Mouse (Mus musculus) mouse embryonic stem cell (cell line): ENCODE measurements around the gene Wdr25.

ENCODE experiments used
- in situ Hi-C, 2 experiments: fragments of 300-500 bp; cut with MboI; formaldehyde crosslinking; loops; 1 replicate in 1 of 2; 3 replicates in 1 of 2; pipeline ENCODE4 v1.14.3; 2019 to 2020; ENCODE audit warnings: low sequenced_read_pairs in 2 of 2, low pct_unique_long_range_greater_than_20kb in 1 of 2, mixed read lengths in 1 of 2; ENCODE audit not compliant: unreplicated experiment in 1 of 2

Wdr25 gene

DNA sequence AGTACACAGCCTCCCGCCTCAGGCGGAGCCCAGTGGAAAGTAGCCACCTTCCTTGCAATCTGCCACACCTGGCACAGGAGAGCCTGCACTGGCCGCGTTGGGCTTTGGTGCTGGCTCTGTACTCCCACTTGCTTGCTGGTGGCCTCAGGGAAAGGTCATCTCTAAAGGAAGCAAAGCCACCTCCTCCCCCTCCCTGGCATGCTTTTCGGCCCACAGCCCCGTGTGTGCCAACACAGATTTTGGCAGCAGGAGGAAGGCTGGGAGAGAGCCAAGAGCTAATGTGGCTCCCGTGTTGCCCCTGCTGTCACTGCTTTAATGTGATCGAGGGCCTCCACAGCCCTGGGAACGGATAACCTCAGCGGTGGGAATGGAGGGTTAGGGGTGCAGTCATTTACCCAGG is 66.8 kb downstream of the Wdr25 start:
- in situ Hi-C loops, result no loop called here

- in situ Hi-C loops, result no loop called here
Observed at GRCm38 (mm10) chr12:108967631-108968030, 74.2 kb downstream of the Wdr25 start.

DNA sequence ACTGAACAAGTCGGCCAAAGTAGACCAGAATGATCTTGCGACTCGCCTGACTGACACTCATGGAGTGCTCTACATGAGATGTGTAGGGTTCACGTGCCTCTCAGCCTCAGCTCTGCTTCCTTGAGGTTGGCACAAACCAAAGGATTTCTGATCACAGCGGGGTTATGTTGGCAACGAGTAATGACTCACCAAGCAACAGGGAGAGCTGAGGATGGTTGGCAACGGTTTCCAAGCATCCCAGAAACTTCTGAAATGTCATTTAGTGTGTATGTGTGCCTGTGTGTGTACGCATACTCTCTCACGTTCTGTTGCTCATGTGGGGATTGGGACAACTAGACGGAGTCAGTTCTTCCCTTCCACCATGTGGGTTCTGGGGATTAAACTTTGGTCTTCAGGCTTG is 74.6 kb downstream of the Wdr25 start:
- in situ Hi-C loops, result no loop called here

- in situ Hi-C loops, result no loop called here
Observed at GRCm38 (mm10) chr12:108971446-108971845, 78.0 kb downstream of the Wdr25 start.

DNA sequence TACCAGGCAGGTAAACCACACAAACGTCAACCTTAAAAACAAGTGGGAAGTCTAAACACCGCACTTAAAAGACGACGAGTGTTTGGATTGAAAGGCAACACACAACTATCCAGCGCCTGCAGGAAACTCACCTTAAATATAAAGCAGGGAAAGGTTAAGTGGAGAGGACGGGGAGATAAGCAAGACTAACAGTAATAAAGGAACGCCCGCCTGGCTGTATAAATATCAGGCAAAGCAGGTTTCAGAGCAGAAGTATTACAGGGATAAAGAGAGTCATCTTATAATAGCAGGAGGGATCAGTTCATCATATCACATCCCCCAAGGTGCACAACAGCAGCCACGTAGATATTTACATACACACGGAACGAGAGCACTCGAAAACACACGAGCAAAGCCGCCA is 78.8 kb downstream of the Wdr25 start:
- in situ Hi-C loops, result no loop called here

DNA sequence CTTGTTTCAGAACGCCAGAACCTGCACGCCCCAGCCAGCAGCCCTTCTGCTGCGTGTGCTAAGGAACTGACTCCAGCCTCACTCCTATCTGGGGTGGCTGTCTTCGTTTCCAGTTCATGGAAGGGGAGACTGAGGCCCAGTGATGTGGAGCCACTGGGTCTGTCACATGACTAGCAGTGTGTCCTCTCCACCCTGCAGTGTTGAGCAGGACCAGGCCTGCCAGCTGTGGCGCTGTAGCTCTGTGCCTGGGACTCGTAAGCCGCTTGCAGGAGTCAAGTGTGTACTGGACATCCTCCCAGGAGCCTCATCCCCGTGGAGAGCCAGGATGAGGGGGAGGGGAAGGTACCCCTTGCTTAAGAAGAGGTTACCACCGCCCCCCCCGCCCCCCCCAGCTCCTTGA is 86.5 kb downstream of the Wdr25 start:
- in situ Hi-C loops, result no loop called here

GRCm38 (mm10) chr12:108981941-108982683 is 88.7 kb downstream of the Wdr25 start:
- in situ Hi-C loops, result no loop called here

DNA sequence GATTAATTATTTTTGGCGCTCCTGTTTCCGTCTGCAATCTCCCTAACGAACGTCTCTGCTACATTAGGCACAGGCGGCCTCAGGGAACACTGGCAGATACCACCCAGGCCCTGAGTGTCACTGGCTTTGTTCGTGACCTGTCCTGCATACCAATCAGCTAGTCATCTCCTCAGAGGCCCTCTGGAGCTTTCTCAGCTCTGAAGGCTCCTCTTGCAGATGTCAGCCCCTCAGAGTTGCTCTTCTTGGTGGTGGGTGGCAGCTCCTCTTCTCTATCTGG is 89.2 kb downstream of the Wdr25 start:
- in situ Hi-C loops, result no loop called here

DNA sequence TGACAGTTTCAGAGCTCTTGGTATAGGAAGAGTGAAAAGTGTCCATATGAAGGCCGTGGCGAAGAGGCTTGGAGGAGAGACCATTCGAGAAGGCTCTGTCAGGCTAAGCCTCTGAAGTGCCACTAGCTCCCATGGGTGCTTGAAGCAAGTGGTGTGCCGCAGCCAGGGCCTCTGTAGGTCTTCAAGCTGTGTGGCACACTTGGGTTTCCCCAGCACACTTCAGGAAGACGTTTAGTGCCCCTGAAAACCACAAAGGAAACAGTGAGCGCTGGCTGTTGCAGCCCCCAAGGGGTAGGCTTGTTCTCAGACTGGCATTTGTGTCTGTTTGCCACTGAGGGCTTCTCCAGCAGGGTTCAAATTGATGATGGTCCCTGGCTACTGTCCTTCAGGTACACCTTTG is 90.1 kb downstream of the Wdr25 start:
- in situ Hi-C loops, result no loop called here

DNA sequence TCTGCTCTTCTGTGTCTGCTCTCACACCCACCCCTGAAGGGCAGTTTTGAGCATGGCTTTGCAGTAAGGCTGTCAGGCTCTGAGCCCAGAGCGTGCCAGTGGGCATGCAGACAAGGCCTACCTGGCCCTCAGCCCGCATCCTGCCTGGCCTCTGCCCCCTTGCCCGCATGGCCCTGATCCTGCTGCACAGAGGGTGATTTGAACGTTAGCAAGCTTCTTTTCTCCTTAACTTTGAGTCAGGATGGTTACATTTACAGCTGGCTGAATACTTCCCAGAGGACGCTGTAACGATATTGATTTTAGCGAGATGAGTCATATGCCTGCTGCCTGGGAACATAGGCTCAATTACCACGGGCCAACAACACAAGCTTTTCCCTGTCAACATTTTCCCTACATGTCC is 91.0 kb downstream of the Wdr25 start:
- in situ Hi-C loops, result no loop called here

DNA sequence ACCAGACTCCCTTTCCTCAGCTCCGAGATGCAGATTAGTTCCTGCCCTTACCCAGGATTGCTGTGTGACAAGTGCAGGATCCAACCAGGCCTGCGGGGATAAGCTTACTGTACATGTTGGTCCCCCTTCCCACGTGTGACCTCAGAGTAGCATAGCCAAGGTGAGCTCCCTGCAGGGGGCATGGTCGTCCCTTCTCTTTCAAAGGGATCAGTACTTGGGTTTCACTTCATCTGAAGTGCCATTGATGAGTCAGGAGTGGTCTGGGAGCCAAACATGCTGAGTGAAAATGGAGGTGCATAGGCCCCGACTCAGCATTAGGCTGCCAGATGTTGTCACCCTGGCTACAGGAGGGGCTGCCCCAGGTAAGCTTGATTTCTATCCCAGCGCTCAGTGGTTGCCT is 91.6 kb downstream of the Wdr25 start:
- in situ Hi-C loops, result no loop called here

DNA sequence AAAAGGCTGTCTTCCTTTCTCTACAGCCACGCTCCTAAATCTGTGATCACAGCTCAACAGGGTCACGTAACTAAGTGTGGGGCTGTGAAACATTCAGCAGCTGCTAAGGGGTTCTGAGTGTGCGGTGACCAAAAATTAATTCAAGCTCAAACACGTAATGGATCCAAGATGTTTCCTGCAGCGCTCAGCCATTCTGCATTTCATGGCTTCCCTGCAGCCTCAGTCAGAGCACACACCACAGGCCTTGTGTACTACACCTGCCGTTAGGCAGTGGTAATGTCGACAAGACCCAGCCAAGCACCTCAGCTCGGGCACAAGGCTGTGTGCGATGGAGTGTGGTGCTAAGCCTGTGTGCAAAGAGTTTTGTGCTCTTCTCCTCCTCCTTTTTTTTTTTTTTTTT is 94.0 kb downstream of the Wdr25 start:
- in situ Hi-C loops, result no loop called here

DNA sequence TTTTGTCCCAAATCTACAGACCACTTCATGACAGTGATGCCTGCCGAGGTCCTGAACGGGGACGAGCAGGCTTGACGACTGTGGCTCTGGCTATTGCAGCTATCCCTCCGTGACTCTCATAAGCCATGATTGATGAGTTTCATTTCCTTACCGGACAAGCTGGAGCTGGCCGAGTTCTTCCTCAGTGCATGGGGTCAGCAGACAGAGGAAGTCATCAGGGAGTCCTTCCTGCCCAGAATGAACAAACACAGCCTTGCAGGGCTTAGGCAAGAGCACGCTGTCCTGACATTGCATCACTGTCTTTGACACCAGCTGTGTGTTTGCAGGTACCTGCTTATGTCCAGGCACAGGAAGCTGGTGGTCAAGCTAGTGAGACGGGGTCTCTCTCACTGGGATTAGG is 97.0 kb downstream of the Wdr25 start:
- in situ Hi-C loops, result no loop called here

DNA sequence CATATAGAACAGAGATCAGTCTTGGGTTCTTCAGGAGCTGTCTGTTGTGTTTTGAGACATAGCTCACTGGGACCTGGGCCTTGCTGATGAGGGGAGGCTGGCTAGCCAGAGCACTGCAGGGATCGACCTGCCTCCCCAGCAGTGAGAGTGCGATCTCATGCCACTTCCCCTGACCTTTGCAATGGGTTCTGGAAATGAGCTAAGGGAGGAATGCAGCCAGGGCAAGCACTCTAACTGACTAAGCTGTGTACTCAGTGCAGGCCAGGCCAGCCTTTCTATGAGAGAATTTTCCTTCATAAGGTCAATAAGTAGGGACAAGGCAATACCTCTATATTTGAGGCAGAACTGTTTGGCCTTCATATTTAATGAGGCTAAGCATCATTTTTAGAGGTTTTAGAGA is 99.6 kb downstream of the Wdr25 start:
- in situ Hi-C loops, result no loop called here

DNA sequence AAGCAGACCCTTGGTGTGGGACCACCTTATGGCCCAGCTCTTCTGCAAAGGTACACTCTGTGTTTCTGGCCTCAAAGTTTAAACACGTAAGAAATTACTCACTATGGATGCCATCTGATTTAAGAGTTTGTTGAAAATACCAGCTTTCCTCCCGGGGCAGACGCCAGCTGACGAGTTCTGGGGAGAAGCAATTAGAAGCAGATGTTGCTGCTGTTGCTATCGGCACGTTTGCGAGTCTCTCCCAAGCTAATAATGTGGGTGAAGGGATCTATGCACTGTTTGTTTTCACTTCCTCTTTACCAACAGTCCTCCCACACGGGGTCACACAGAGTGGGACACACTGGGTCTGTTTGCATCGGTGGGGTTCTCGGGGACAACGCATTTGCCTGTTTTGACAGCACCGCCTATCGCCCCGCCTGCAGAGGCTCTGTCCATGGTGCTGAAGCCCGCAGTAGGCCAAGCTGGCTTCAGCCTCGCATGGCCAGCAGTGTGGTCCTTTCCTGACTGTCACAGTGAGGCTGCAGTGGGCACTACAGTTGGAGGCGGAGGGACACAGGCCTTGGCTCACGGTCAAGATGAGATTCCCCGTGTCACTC is 101.1 kb downstream of the Wdr25 start:
- in situ Hi-C loops, result no loop called here

GRCm38 (mm10) chr12:108995976-108996636 is 102.7 kb downstream of the Wdr25 start:
- in situ Hi-C loops, result no loop called here

- in situ Hi-C loops, result no loop called here
Observed at GRCm38 (mm10) chr12:108997249-108997648, 103.8 kb downstream of the Wdr25 start.

DNA sequence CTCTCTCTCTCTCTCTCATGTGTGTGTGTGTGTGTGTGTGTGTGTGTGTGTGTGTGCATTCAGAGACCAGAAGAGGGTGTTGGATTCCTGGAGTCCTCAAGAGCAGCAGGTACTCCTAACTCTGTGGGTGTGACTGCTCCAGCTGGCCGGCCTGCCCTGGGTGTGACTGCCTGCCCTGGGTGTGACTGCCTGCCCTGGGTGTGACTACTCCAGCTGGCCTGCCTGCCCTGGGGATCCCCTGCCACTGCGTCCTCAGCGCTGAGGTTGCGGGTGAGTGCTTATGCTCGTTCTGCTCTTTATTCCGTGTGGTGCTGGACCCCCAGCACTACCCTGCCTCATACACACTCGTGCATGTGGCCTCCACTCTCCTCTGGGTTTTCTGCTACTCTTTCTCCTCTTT is 109.5 kb downstream of the Wdr25 start:
- in situ Hi-C loops, result no loop called here

DNA sequence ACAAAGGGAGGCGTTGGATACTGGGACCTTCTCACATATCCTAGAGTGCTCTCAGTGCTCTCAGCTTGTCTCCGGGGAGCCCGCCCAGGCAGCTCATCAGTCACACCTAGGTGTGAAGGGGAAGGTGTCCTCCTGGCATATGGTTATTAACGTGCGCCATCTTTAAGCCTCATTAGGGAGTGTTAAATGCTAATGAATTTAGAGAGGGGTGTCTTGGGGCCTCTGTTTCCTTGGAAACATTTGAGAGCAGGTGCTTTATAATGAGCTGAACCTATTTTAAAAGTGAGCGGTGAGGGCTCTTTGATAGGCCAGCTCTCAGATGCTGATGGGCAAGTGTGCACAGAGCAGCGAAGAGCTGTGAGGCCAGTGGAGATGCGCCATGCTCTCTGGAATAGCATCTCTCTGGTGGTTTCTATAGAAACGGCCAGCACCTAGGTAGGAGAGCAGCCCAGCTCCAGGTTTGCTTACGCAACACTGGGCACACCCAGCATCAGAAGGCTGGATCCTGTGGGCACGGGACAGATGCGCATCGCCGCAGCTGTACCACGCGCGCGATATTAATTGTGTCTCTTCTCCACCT is 116.7 kb downstream of the Wdr25 start:
- in situ Hi-C loops, result no loop called here

DNA sequence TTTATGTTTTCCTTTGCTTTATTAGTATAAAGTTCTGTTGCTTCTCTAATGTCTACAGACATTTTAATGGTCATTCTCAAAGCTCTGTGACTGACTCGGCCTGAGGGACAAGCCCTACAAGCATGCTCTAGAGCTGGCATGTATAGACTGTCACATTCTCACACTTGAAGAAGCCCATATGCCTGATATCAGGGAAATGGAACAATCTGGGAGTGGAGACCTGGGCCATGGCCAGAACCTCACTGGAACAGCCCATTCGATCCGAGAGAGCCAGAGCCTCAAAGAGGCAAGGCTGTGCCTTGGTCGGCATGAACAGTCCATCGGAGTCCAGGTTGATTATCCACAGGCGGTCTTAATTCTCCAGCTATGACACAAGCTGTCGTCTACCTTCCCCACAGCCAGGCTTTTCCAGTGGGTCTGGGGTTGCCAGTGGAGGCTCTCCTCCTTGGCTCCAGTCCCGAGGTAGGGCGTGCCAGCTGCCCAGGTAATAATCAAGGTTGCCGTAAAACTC is 128.8 kb downstream of the Wdr25 start:
- in situ Hi-C loops, result no loop called here
